Mouse (Mus musculus) megakaryocyte-erythroid progenitor cell, adult 5 weeks (primary cell): Measurements from ENCODE around the gene Anapc15-ps. TPM values are rescaled to one million over a fixed set of nuclear protein-coding genes. Genes with fewer than 3 reads are reported as not detected.

Experiments
- polyA plus RNA-seq: library from polyadenylated mRNA; stranded (reverse); fragments of >175 nt; gene quantifications from 2 replicates; pipeline ENCODE4 v1.2.3, GENCODE M21; 2012

Gene Anapc15-ps
- not detected in 2 replicates for polyA plus RNA-seq

GRCm38 (mm10) chr10:95673351-95673750, at the start of gene Anapc15-ps:
Anapc15-ps (minus strand) TSS chr10:95673451.

Other genes with a start within 250 kb of the Anapc15-ps start
- 15.9 and 17.4 TPM in 2 replicates for gene Mrpl42, start 171.5 kb downstream of the Anapc15-ps start, polyA plus RNA-seq
- 61.2 and 66.0 TPM in 2 replicates for gene Ube2n, start 158.3 kb downstream of the Anapc15-ps start, polyA plus RNA-seq
- 26.0 and 27.4 TPM in 2 replicates for gene Nudt4, start 109.3 kb downstream of the Anapc15-ps start, polyA plus RNA-seq
- not detected in 2 replicates for gene Gm33543, start 169.5 kb upstream of the Anapc15-ps start, polyA plus RNA-seq